Mouse (Mus musculus) erythroblast, embryonic 14.5 days (primary cell): ENCODE results near the gene Zranb2.

ENCODE experiments used
- GATA1 ChIP-seq: IDR thresholded peaks from 2 replicates; pipeline ENCODE4 v1.6.1; 2012; ENCODE audit warnings: low read length, inconsistent platforms, mixed read lengths
- TAL1 ChIP-seq: IDR thresholded peaks from 3 replicates; pipeline ENCODE4 v1.6.1; 2012; ENCODE audit warnings: low read length, inconsistent platforms, mixed read lengths

DNA sequence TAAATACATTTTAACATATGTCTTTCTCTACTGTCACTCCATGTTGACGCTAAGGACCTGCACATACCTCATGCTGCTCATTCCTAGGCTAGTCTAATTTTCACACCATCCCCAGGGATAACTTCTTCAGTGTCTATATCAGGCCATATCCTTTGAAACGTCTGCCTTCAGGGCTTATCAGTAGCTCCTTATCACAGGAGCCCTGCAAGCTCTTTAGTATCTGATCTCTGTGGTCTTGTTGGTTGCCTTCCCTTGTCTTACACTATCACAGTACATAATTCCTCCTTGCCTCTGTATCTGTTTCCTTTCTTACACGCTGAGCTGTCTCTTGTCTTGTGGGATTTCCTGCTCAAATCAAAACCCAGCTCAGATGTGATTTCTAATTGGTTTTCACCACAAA is 17.5 kb upstream of the Zranb2 start:
- TF ChIP-seq GATA1 (no peak), TAL1 (no peak)
